Mouse (Mus musculus) liver, embryonic 14.5 days (tissue): Measurements from ENCODE around the gene Endou.

Experiments used
- CTCF ChIP-seq: IDR thresholded peaks from 2 replicates; pipeline ENCODE4 v1.5.1; 2016; ENCODE audit warnings: antibody characterized with exemption, low read depth, control low read depth
- EP300 ChIP-seq: IDR thresholded peaks from 2 replicates; pipeline ENCODE4 v1.6.1; 2016; ENCODE audit warnings: antibody characterized with exemption, low read depth

- TF ChIP-seq CTCF: no peak
- TF ChIP-seq EP300: no peak
Observed at GRCm38 (mm10) chr15:97740283-97740732, 9.2 kb upstream of the Endou start.
